Comparison of ENCODE assay signal across 8 mouse cellular contexts in the genomic region with DNA sequence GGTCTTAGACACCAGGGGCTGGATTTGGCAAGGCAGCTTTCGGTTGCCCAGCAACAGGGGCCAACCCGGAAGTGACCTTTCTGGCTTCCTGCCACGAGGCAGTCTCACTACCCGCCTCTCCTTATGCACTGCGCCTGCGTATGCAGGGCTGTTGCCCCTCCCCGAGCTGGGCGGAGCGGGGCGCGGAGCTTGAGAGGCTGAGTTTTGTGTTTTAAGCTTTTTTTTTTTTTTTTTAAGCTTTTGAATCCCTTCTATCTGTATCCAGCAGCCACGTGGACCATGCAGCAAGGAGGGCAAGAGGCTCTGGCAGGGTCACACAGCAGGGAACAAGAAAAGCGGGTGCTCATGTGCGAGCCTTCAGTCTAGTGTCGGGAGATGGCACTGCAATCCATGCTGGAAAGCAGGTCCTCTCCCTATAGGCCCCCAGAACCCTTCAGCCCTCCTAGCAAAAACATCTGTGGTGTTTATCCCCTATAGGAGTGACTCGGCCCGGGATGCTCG. TPM values are rescaled to one million over a fixed set of nuclear protein-coding genes. Genes with fewer than 3 reads are reported as not detected.
DNase-seq lines count a peak whose midpoint lies in the region; ATAC-seq lines count a peak whose summit lies in the region.

No protein-coding gene starts in this region.

- no peaks in the 10 kb centered on the region for H3K36me3 ChIP-seq in hindbrain, embryonic 11.5 days (ENCODE audit: control insufficient read depth, insufficient read depth, low read length)
- no peaks in the 10 kb centered on the region for H3K36me3 ChIP-seq in lung, embryonic 16.5 days (ENCODE audit: control insufficient read depth, insufficient read depth, low read length)

- no peaks in the 10 kb centered on the region for H3K9me3 ChIP-seq in hindbrain, embryonic 11.5 days (ENCODE audit: control insufficient read depth, low read length)
- no peaks in the 10 kb centered on the region for H3K9me3 ChIP-seq in lung, embryonic 16.5 days (ENCODE audit: control insufficient read depth, low read length)

- peaks cover 2% of the 10 kb centered on the region for H3K4me1 ChIP-seq in hindbrain, embryonic 11.5 days (replicated peaks; ENCODE audit: control insufficient read depth, insufficient read depth, low read length)
- H3K4me1 ChIP-seq in lung, embryonic 16.5 days (replicated peaks; ENCODE audit: control insufficient read depth, insufficient read depth, low read length), result peaks cover 9% of the 10 kb centered on the region

- DNase-seq in ES-CJ7 (ENCODE audit: low read depth, low spot score), result peak; percentile 95
- DNase-seq in cerebellum, adult 9-10 months, result peak; percentile 87
- peak; percentile 72 to 93 for DNase-seq in frontal cortex, adult 2 months (ENCODE audit: extremely low spot score in 1 of 2, low spot score in 1 of 2)
- peak; percentile 97 for DNase-seq in hindbrain, embryonic 11.5 days (ENCODE audit: low spot score)
- DNase-seq in layer of hippocampus, adult 9-11 months, result peak; percentile 91
- peak; percentile 89 for DNase-seq in ovary, adult 18-20 months (ENCODE audit: low spot score)
- peak; percentile 91 for DNase-seq in thymus, postnatal 0 days (ENCODE audit: low spot score)

- peak overlapping the region; percentile 52; the same call in 1 of the 2 replicates for H3K27ac ChIP-seq in hindbrain, embryonic 11.5 days (ENCODE audit: low read depth, low read length)
- H3K27ac ChIP-seq in lung, embryonic 16.5 days (ENCODE audit: low read length), result peak overlapping the region; percentile 62

- ATAC-seq in hindbrain, embryonic 11.5 days (ENCODE audit: low FRiP score), result peak; percentile 92
- peak; percentile 96 for ATAC-seq in lung, embryonic 16.5 days (ENCODE audit: low read depth)

- peak overlapping the region; percentile 15 for H3K4me3 ChIP-seq in hindbrain, embryonic 11.5 days (ENCODE audit: low read depth, low read length)
- peak overlapping the region; percentile 47 for H3K4me3 ChIP-seq in lung, embryonic 16.5 days (ENCODE audit: low read length)

- no peaks in the 10 kb centered on the region for H3K27me3 ChIP-seq in hindbrain, embryonic 11.5 days (ENCODE audit: control insufficient read depth, insufficient read depth, low read length)
- H3K27me3 ChIP-seq in lung, embryonic 16.5 days (ENCODE audit: control insufficient read depth, insufficient read depth, low read depth, low read length), result no peaks in the 10 kb centered on the region

- H3K4me2 ChIP-seq in hindbrain, embryonic 11.5 days (replicated peaks; ENCODE audit: low read depth, low read length), result peak overlapping the region; percentile 34
- peak overlapping the region; percentile 69 for H3K4me2 ChIP-seq in lung, embryonic 16.5 days (ENCODE audit: low read depth, low read length)

- peak overlapping the region; percentile 63 for H3K9ac ChIP-seq in hindbrain, embryonic 11.5 days (ENCODE audit: low read depth, low read length)
- peak overlapping the region; percentile 66 for H3K9ac ChIP-seq in lung, embryonic 16.5 days (ENCODE audit: low read length)

- WGBS in hindbrain, embryonic 11.5 days, result 2% methylated on average over 18 of the region's 18 CpGs
- WGBS in lung, embryonic 16.5 days, result 2% methylated on average over 18 of the region's 18 CpGs

RNA-seq across cellular contexts. Expression of a gene that starts 5.1 kb away (rescaled TPM):
- polyA plus RNA-seq in frontal cortex, adult 2 months (2012; rRNA removed), result 0.38 and 0.52 TPM in 2 replicates
- polyA plus RNA-seq in hindbrain, embryonic 11.5 days (2014; fragmentation: Nextera tagmentation; extraction: Ambion mirVana), result 0.48 and 0.56 TPM in 2 replicates
- 0.15 and 0.35 TPM in 2 replicates for polyA plus RNA-seq in lung, embryonic 16.5 days (2015; fragmentation: Nextera tagmentation; extraction: Ambion mirVana)
- polyA plus RNA-seq in thymus, postnatal 0 days (2015; fragmentation: Nextera tagmentation; extraction: Ambion mirVana), result 0.22 and 0.26 TPM in 2 replicates

RNA-seq across cellular contexts. Expression of a gene that starts 27.1 kb away (rescaled TPM):
- 2.1 and 2.3 TPM in 2 replicates for polyA plus RNA-seq in frontal cortex, adult 2 months (2012; rRNA removed)
- polyA plus RNA-seq in hindbrain, embryonic 11.5 days (2014; fragmentation: Nextera tagmentation; extraction: Ambion mirVana), result 0.09 and 0.32 TPM in 2 replicates
- polyA plus RNA-seq in lung, embryonic 16.5 days (2015; fragmentation: Nextera tagmentation; extraction: Ambion mirVana), result 0.19 and 0.21 TPM in 2 replicates
- 0.03 and 0.04 TPM in 2 replicates for polyA plus RNA-seq in thymus, postnatal 0 days (2015; fragmentation: Nextera tagmentation; extraction: Ambion mirVana)

RNA-seq across cellular contexts. Expression of a gene that starts 34.6 kb away (rescaled TPM):
- 121 and 126 TPM in 2 replicates for polyA plus RNA-seq in frontal cortex, adult 2 months (2012; rRNA removed)
- polyA plus RNA-seq in hindbrain, embryonic 11.5 days (2014; fragmentation: Nextera tagmentation; extraction: Ambion mirVana), result 39.8 and 41.4 TPM in 2 replicates
- polyA plus RNA-seq in lung, embryonic 16.5 days (2015; fragmentation: Nextera tagmentation; extraction: Ambion mirVana), result 31.4 and 34.6 TPM in 2 replicates
- 229 and 245 TPM in 2 replicates for polyA plus RNA-seq in thymus, postnatal 0 days (2015; fragmentation: Nextera tagmentation; extraction: Ambion mirVana)

Comparison
In these comparisons a context has a peak if more than half of its experiments do, and no peak if none do; other contexts are left out.
1. Peak in every context shown above with its lines: DNase-seq, ATAC-seq, H3K4me3 ChIP-seq and H3K27ac ChIP-seq.